Mouse (Mus musculus): ENCODE results near the gene Syne2.

DNA sequence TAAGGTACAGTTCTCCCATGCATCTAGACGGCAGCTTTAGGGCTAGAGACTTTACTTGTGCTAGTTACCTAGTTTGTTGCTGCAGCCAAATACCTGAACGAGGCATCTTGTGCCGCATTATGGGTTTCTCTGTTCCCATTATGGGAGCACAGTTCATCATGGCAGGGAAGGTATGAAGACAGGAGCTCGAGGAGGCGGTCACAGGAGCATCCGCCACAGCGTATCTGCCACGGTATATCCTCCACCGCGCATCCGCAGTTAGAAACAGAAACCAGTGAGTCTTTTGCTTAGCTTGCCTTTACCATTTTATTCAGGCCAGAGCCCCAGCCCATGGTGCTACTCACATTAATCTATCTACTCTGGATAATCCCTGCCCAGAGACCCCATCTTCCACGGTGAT, 70.8 kb downstream of the Syne2 start:
- no peak for TF ChIP-seq EP300 (IDR thresholded peaks at IDR 0.05; ENCODE audit: low read length)
- no peak for TF ChIP-seq CHD2 (IDR thresholded peaks at IDR 0.05; ENCODE audit: low read length)
- no peak for TF ChIP-seq POLR2A (IDR thresholded peaks at IDR 0.05; ENCODE audit: low read depth, low read length)
- no peak for TF ChIP-seq JUND (conservative IDR thresholded peaks at IDR 0.05; ENCODE audit: low read depth, low read length)

All from CH12.LX (cell line).